Mouse (Mus musculus): ENCODE results near the gene Tmem100. TPM values are rescaled to one million over a fixed set of nuclear protein-coding genes. Genes with fewer than 3 reads are reported as not detected.

Tmem100 gene
- polyA plus RNA-seq, 1 experiment from 2014 or later: 5.7 TPM

GRCm38 (mm10) chr11:90080678-90081267 lies 50.6 kb downstream of the Tmem100 start:
- Histone ChIP-seq H3K27me3 (no peaks in the 10 kb centered on the region), H3K9ac (replicated peaks) (no peak overlapping the region), H3K4me1 (no peaks in the 10 kb centered on the region), H3K36me3 (no peaks in the 10 kb centered on the region), H3K4me2 (replicated peaks) (no peak overlapping the region), H3K27ac (replicated peaks) (no peak overlapping the region), H3K4me3 (no peak overlapping the region), H3K9me3 (no peaks in the 10 kb centered on the region)
- WGBS: 83% methylated on average over 3 of the region's 3 CpGs
- no peak for ATAC-seq (replicated peaks)

- H3K9ac ChIP-seq (replicated peaks): no peak overlapping the region
- H3K4me2 ChIP-seq (replicated peaks): no peak overlapping the region
- H3K4me1 ChIP-seq: no peaks in the 10 kb centered on the region
- no peak overlapping the region for H3K27ac ChIP-seq (replicated peaks)
- no peak for ATAC-seq (replicated peaks)
- no peak overlapping the region for H3K4me3 ChIP-seq
- 90% methylated on average over 10 of the region's 10 CpGs for WGBS
- no peaks in the 10 kb centered on the region for H3K36me3 ChIP-seq
- no peaks in the 10 kb centered on the region for H3K9me3 ChIP-seq
- no peaks in the 10 kb centered on the region for H3K27me3 ChIP-seq
Measured at GRCm38 (mm10) chr11:90081820-90082596, 51.9 kb downstream of the Tmem100 start.

- ATAC-seq (replicated peaks): peak; percentile 53; the same call in 1 of the 2 replicates
- H3K36me3 ChIP-seq: no peaks in the 10 kb centered on the region
- H3K4me1 ChIP-seq: no peaks in the 10 kb centered on the region
- no peak overlapping the region for H3K4me3 ChIP-seq
- no peaks in the 10 kb centered on the region for H3K27me3 ChIP-seq
- no peak overlapping the region for H3K9ac ChIP-seq (replicated peaks)
- H3K27ac ChIP-seq (replicated peaks): no peak overlapping the region
- no peak overlapping the region for H3K4me2 ChIP-seq (replicated peaks)
- 62% methylated on average over 3 of the region's 3 CpGs for WGBS
- H3K9me3 ChIP-seq: no peaks in the 10 kb centered on the region
Measured at GRCm38 (mm10) chr11:90083042-90083441, 52.9 kb downstream of the Tmem100 start.

GRCm38 (mm10) chr11:90084166-90084565 lies 54.0 kb downstream of the Tmem100 start:
- H3K4me1 ChIP-seq: no peaks in the 10 kb centered on the region
- H3K27me3 ChIP-seq: no peaks in the 10 kb centered on the region
- no peaks in the 10 kb centered on the region for H3K9me3 ChIP-seq
- H3K9ac ChIP-seq (replicated peaks): no peak overlapping the region
- H3K4me2 ChIP-seq (replicated peaks): no peak overlapping the region
- H3K27ac ChIP-seq (replicated peaks): no peak overlapping the region
- ATAC-seq (replicated peaks): no peak
- 53% methylated on average over 5 of the region's 5 CpGs for WGBS
- H3K36me3 ChIP-seq: no peaks in the 10 kb centered on the region
- H3K4me3 ChIP-seq: no peak overlapping the region

Other genes with a start within 250 kb of the Tmem100 start
- 0.97 and 1.4 TPM in 2 replicates for gene Pctp, start 27.5 kb upstream of the Tmem100 start, polyA plus RNA-seq (2015; fragmentation: Nextera tagmentation; extraction: Ambion mirVana)
- 18.2 and 19.4 TPM in 2 replicates for gene Gm45716, start 157.3 kb downstream of the Tmem100 start, polyA plus RNA-seq (2015; fragmentation: Nextera tagmentation; extraction: Ambion mirVana)
- gene Mmd, start 219.1 kb downstream of the Tmem100 start, polyA plus RNA-seq (2015; fragmentation: Nextera tagmentation; extraction: Ambion mirVana): 91.7 and 94.3 TPM in 2 replicates